Comparison of ENCODE assay signal across 21 mouse cellular contexts in the genomic region with DNA sequence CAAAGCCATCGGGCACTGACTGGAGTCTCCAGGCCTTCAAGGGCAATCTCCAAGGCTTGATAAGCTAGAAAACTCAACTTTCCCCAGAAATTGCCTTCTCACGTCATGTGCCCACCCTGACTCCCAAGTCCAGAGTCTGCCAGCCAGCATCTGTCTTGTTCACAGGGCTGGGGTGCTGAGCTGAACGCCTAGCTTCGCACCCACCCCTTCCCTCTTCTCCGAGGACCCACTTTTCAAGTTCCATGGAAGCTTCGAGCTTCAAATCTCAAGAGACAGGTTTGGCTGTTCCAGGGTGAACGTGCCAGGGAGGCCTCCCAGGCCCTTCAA. TPM values are rescaled to one million over a fixed set of nuclear protein-coding genes. Genes with fewer than 3 reads are reported as not detected.
DNase-seq lines count a peak whose midpoint lies in the region; ATAC-seq and TF ChIP-seq lines count a peak whose summit lies in the region.
"Had no signal": no experiment of that assay in that cellular context is flagged by ENCODE, and none has a peak within 500 bp of the region (broad histone marks: within the 10 kb centered on the region; RNA-seq: fewer than 3 reads in every experiment).

No protein-coding gene starts in this region.

- H3K9ac ChIP-seq in intestine, embryonic 14.5 days (ENCODE audit: low read length): no peak overlapping the region
- no peak overlapping the region for H3K9ac ChIP-seq in intestine, postnatal 0 days (ENCODE audit: low read depth, low read length)
- H3K9ac ChIP-seq in forebrain, embryonic 13.5 days: peak overlapping the region; percentile 98
- peak overlapping the region; percentile 53 for H3K9ac ChIP-seq in midbrain, embryonic 13.5 days (replicated peaks)
- H3K9ac ChIP-seq: heart, embryonic 15.5 days; intestine, embryonic 15.5 days; limb, embryonic 13.5 days had no signal

- H3K9me3 ChIP-seq in intestine, embryonic 14.5 days (ENCODE audit: control insufficient read depth, low read length): no peaks in the 10 kb centered on the region
- no peaks in the 10 kb centered on the region for H3K9me3 ChIP-seq in intestine, postnatal 0 days (ENCODE audit: control insufficient read depth)
- H3K9me3 ChIP-seq in forebrain, embryonic 13.5 days (replicated peaks): no peaks in the 10 kb centered on the region
- no peaks in the 10 kb centered on the region for H3K9me3 ChIP-seq in midbrain, embryonic 13.5 days
- H3K9me3 ChIP-seq: heart, embryonic 15.5 days; intestine, embryonic 15.5 days; limb, embryonic 13.5 days had no signal

- H3K27me3 ChIP-seq in intestine, embryonic 14.5 days (replicated peaks; ENCODE audit: control insufficient read depth, insufficient read depth, low read length): peaks cover 100% of the 10 kb centered on the region
- H3K27me3 ChIP-seq in intestine, postnatal 0 days (replicated peaks; ENCODE audit: control insufficient read depth, insufficient read depth, low read length): peaks cover 96% of the 10 kb centered on the region
- H3K27me3 ChIP-seq in forebrain, embryonic 13.5 days: no peaks in the 10 kb centered on the region; the same call in 1 of the 2 replicates
- peaks cover 92% of the 10 kb centered on the region for H3K27me3 ChIP-seq in midbrain, embryonic 13.5 days

- H3K4me2 ChIP-seq in intestine, embryonic 14.5 days (ENCODE audit: low read length): no peak overlapping the region
- H3K4me2 ChIP-seq in intestine, postnatal 0 days (replicated peaks; ENCODE audit: low read depth): no peak overlapping the region
- H3K4me2 ChIP-seq in forebrain, embryonic 13.5 days: peak overlapping the region; percentile 89
- H3K4me2 ChIP-seq in midbrain, embryonic 13.5 days (replicated peaks): peak overlapping the region; percentile 63
- H3K4me2 ChIP-seq: heart, embryonic 15.5 days; intestine, embryonic 15.5 days; limb, embryonic 13.5 days had no signal

- H3K27ac ChIP-seq in intestine, embryonic 14.5 days (ENCODE audit: low read depth): no peak overlapping the region
- no peak overlapping the region for H3K27ac ChIP-seq in intestine, postnatal 0 days (ENCODE audit: low read depth, low read length)
- H3K27ac ChIP-seq in cortical plate, adult 2 months (ENCODE audit: insufficient read depth, low read length): 0 out of 2 replicates have a peak overlapping the region, but pooled peaks have one; percentile 19
- H3K27ac ChIP-seq in forebrain, embryonic 13.5 days: peak overlapping the region; percentile 96
- H3K27ac ChIP-seq in midbrain, embryonic 13.5 days: no peak overlapping the region
- H3K27ac ChIP-seq: heart, embryonic 15.5 days; intestine, embryonic 15.5 days; limb, embryonic 13.5 days; stomach, postnatal 0 days had no signal

- under 1% methylated on average over 7 of the region's 7 CpGs for WGBS in intestine, embryonic 14.5 days
- 10% methylated on average over 7 of the region's 7 CpGs for WGBS in intestine, postnatal 0 days
- 2% methylated on average over 7 of the region's 7 CpGs for WGBS in forebrain, embryonic 13.5 days
- 5% methylated on average over 7 of the region's 7 CpGs for WGBS in midbrain, embryonic 13.5 days

- H3K4me1 ChIP-seq in intestine, embryonic 14.5 days (replicated peaks; ENCODE audit: control insufficient read depth, insufficient read depth, low read length): no peaks in the 10 kb centered on the region
- no peaks in the 10 kb centered on the region for H3K4me1 ChIP-seq in intestine, postnatal 0 days (replicated peaks; ENCODE audit: control insufficient read depth, insufficient read depth, low read length)
- no peaks in the 10 kb centered on the region for H3K4me1 ChIP-seq in cortical plate, adult 2 months (ENCODE audit: control insufficient read depth, insufficient read depth, low read length)
- peaks cover 84% of the 10 kb centered on the region for H3K4me1 ChIP-seq in forebrain, embryonic 13.5 days
- peaks cover 77% of the 10 kb centered on the region for H3K4me1 ChIP-seq in midbrain, embryonic 13.5 days (replicated peaks)

- DNase-seq in intestine, embryonic 14.5 days (ENCODE audit: low spot score): peak; percentile 58
- DNase-seq in neural tube, embryonic 10.5 days (ENCODE audit: extremely low spot score, low spot score): no peak
- no peak for DNase-seq in cerebellum, adult 9-11 months
- no peak for DNase-seq in kidney, postnatal 25 days
- DNase-seq: adrenal gland, postnatal 25 days; B cell, adult 2 months; cerebellum, adult 9-10 months; lung, postnatal 36 days; thymus, postnatal 25 days had no signal

- TF ChIP-seq POLR2A in cortical plate, adult 2 months (IDR thresholded peaks at IDR 0.05; ENCODE audit: extremely low read depth, insufficient read depth, low read length): no peak

- H3K36me3 ChIP-seq in intestine, embryonic 14.5 days (ENCODE audit: control insufficient read depth, insufficient read depth, low read length): no peaks in the 10 kb centered on the region
- no peaks in the 10 kb centered on the region for H3K36me3 ChIP-seq in intestine, postnatal 0 days (ENCODE audit: control insufficient read depth, insufficient read depth)
- H3K36me3 ChIP-seq in forebrain, embryonic 13.5 days (ENCODE audit: poor library complexity, severe bottlenecking): peaks cover 14% of the 10 kb centered on the region
- H3K36me3 ChIP-seq in midbrain, embryonic 13.5 days: no peaks in the 10 kb centered on the region
- H3K36me3 ChIP-seq: heart, embryonic 15.5 days; intestine, embryonic 15.5 days; limb, embryonic 13.5 days had no signal

- no peak overlapping the region for H3K4me3 ChIP-seq in intestine, embryonic 14.5 days (ENCODE audit: low read depth, low read length)
- no peak overlapping the region for H3K4me3 ChIP-seq in intestine, postnatal 0 days (ENCODE audit: low read depth, low read length)
- H3K4me3 ChIP-seq in cortical plate, adult 2 months (ENCODE audit: insufficient read depth, low read length): peak overlapping the region; percentile 27; the same call in 1 of the 2 replicates
- H3K4me3 ChIP-seq in forebrain, embryonic 13.5 days: peak overlapping the region; percentile 81
- H3K4me3 ChIP-seq in midbrain, embryonic 13.5 days (replicated peaks): peak overlapping the region; percentile 49
- H3K4me3 ChIP-seq: intestine, embryonic 15.5 days; limb, embryonic 13.5 days had no signal

- TF ChIP-seq CTCF in intestine, postnatal 0 days (IDR thresholded peaks at IDR 0.05; ENCODE audit: low read depth): no peak
- TF ChIP-seq CTCF in cortical plate, adult 2 months (IDR thresholded peaks at IDR 0.05; ENCODE audit: extremely low read depth, insufficient read depth, low read length): no peak

- no peak for ATAC-seq in intestine, embryonic 14.5 days (replicated peaks; ENCODE audit: low FRiP score, low TSS enrichment, low read depth)
- no peak for ATAC-seq in intestine, postnatal 0 days
- no peak for ATAC-seq in forebrain, embryonic 13.5 days
- no peak for ATAC-seq in midbrain, embryonic 13.5 days

RNA-seq across cellular contexts. Expression of a gene that starts 2.5 kb away (rescaled TPM):
- polyA plus RNA-seq in intestine, embryonic 14.5 days (2014; fragmentation: Nextera tagmentation; extraction: Ambion mirVana): not detected in 2 replicates
- not detected in 2 replicates for polyA plus RNA-seq in intestine, postnatal 0 days (2015; fragmentation: Nextera tagmentation; extraction: Ambion mirVana)
- 15.2 and 18.6 TPM in 2 replicates for polyA plus RNA-seq in cortical plate, adult 2 months (2012; rRNA removed)
- polyA plus RNA-seq in forebrain, embryonic 13.5 days (2015; fragmentation: Nextera tagmentation; extraction: Ambion mirVana): 71.0 and 77.0 TPM in 2 replicates
- polyA plus RNA-seq in midbrain, embryonic 13.5 days (2015; fragmentation: Nextera tagmentation; extraction: Ambion mirVana): 14.8 and 16.9 TPM in 2 replicates
- polyA plus RNA-seq: gonadal fat pad, adult 2 months; heart, embryonic 15.5 days; intestine, embryonic 15.5 days; kidney, embryonic 16.5 days; limb, embryonic 13.5 days; liver, embryonic 16.5 days; neural tube, embryonic 11.5 days; stomach, postnatal 0 days had no signal

RNA-seq across cellular contexts. Expression of a gene that starts 2.7 kb away (rescaled TPM):
- 13.0 and 13.7 TPM in 2 replicates for polyA plus RNA-seq in intestine, embryonic 14.5 days (2014; fragmentation: Nextera tagmentation; extraction: Ambion mirVana)
- polyA plus RNA-seq in intestine, postnatal 0 days (2015; fragmentation: Nextera tagmentation; extraction: Ambion mirVana): 25.4 and 29.1 TPM in 2 replicates
- polyA plus RNA-seq in cortical plate, adult 2 months (2012; rRNA removed): 45.4 TPM in 2 replicates
- 57.1 and 63.2 TPM in 2 replicates for polyA plus RNA-seq in forebrain, embryonic 13.5 days (2015; fragmentation: Nextera tagmentation; extraction: Ambion mirVana)
- 35.6 and 37.4 TPM in 2 replicates for polyA plus RNA-seq in midbrain, embryonic 13.5 days (2015; fragmentation: Nextera tagmentation; extraction: Ambion mirVana)

Comparison
In these comparisons a context has a peak if more than half of its experiments do, and no peak if none do; other contexts are left out.
1. H3K27ac ChIP-seq: peak in cortical plate, adult 2 months (single experiment) and forebrain, embryonic 13.5 days (single experiment); none in intestine, embryonic 14.5 days (single experiment), intestine, postnatal 0 days (single experiment) and midbrain, embryonic 13.5 days (single experiment).
2. H3K4me2 ChIP-seq: peak in forebrain, embryonic 13.5 days (single experiment) and midbrain, embryonic 13.5 days (single experiment); none in intestine, embryonic 14.5 days (single experiment) and intestine, postnatal 0 days (single experiment).
3. H3K4me3 ChIP-seq: peak in cortical plate, adult 2 months (single experiment), forebrain, embryonic 13.5 days (single experiment) and midbrain, embryonic 13.5 days (single experiment); none in intestine, embryonic 14.5 days (single experiment) and intestine, postnatal 0 days (single experiment).
4. H3K9ac ChIP-seq: peak in forebrain, embryonic 13.5 days (single experiment) and midbrain, embryonic 13.5 days (single experiment); none in intestine, embryonic 14.5 days (single experiment) and intestine, postnatal 0 days (single experiment).
5. RNA of a gene that starts 2.5 kb away (polyA plus RNA-seq): 71.0 to 77.0 TPM in forebrain, embryonic 13.5 days, 15.2 to 18.6 TPM in cortical plate, adult 2 months and 14.8 to 16.9 TPM in midbrain, embryonic 13.5 days; not detected in intestine, embryonic 14.5 days and not detected in intestine, postnatal 0 days; every median in the first group is over 10 times any median in the second.